Mouse (Mus musculus) erythroblast, embryonic 14.5 days (primary cell): ENCODE results near the gene Gm15294. TPM values are rescaled to one million over a fixed set of nuclear protein-coding genes. Genes with fewer than 3 reads are reported as not detected.

Experiments used
- H3K27me3 ChIP-seq: 2 replicates; pipeline ENCODE4 v1.6.1; 2012; ENCODE audit warnings: inconsistent platforms; ENCODE audit not compliant: control insufficient read depth
- H3K36me3 ChIP-seq: 2 replicates; pipeline ENCODE4 v1.6.1; 2012; ENCODE audit warnings: mild to moderate bottlenecking, inconsistent platforms; ENCODE audit not compliant: control insufficient read depth
- H3K4me1 ChIP-seq: 2 replicates; pipeline ENCODE4 v1.6.1; 2012; ENCODE audit warnings: inconsistent platforms; ENCODE audit not compliant: control insufficient read depth
- H3K4me3 ChIP-seq: replicated peaks from 2 replicates; pipeline ENCODE3; 2012; ENCODE audit warnings: moderate library complexity, mild to moderate bottlenecking, inconsistent platforms
- H3K9me3 ChIP-seq: 2 replicates; pipeline ENCODE4 v1.6.1; 2012; ENCODE audit warnings: low read length, inconsistent platforms, mixed read lengths; ENCODE audit not compliant: control insufficient read depth
- GATA1 ChIP-seq: IDR thresholded peaks from 2 replicates; pipeline ENCODE4 v1.6.1; 2012; ENCODE audit warnings: low read length, inconsistent platforms, mixed read lengths
- TAL1 ChIP-seq: IDR thresholded peaks from 3 replicates; pipeline ENCODE4 v1.6.1; 2012; ENCODE audit warnings: low read length, inconsistent platforms, mixed read lengths
- polyA plus RNA-seq: library from polyadenylated mRNA; stranded (reverse); fragments of >175 nt; gene quantifications from 2 replicates; pipeline ENCODE4 v1.2.3, GENCODE M21; 2012

Gm15294 gene
- not detected in 2 replicates for polyA plus RNA-seq

DNA sequence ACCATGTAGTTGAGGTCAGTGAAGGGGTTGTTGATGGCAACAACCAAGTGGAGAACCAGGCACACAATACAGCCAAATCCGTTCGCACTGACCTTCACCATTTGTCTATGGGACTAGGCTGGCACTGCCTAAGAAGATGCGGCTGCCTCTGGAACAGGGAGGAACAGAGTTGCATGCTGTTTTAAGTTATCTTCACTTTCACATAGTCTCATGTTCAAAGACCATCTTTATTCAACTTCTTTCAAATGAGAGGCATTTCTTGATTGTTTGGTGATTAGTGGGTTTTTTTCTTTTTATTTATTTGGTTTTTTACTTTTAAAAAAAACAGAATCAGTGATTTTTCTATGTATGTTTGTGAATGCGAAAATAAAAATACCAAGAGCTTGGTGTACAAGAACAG is at the start of gene Gm15294:
Gene Gm15294 (minus strand): TSS at position 101 of the 400 bp plus-strand sequence.
- H3K27me3 ChIP-seq: no peaks in the 10 kb centered on the region
- no peak for TF ChIP-seq TAL1
- H3K4me1 ChIP-seq: no peaks in the 10 kb centered on the region
- peaks cover 12% of the 10 kb centered on the region for H3K9me3 ChIP-seq
- H3K4me3 ChIP-seq: no peak within 1 kb of the TSS
- H3K36me3 ChIP-seq: no peaks in the 10 kb centered on the region

GRCm38 (mm10) chrX:141884336-141885048 is 9.5 kb upstream of the Gm15294 start:
- H3K36me3 ChIP-seq: no peaks in the 10 kb centered on the region
- H3K4me1 ChIP-seq: no peaks in the 10 kb centered on the region
- H3K9me3 ChIP-seq: no peaks in the 10 kb centered on the region
- TF ChIP-seq TAL1 (no peak), GATA1 (no peak)
- no peaks in the 10 kb centered on the region for H3K27me3 ChIP-seq
- H3K4me3 ChIP-seq: no peak overlapping the region

DNA sequence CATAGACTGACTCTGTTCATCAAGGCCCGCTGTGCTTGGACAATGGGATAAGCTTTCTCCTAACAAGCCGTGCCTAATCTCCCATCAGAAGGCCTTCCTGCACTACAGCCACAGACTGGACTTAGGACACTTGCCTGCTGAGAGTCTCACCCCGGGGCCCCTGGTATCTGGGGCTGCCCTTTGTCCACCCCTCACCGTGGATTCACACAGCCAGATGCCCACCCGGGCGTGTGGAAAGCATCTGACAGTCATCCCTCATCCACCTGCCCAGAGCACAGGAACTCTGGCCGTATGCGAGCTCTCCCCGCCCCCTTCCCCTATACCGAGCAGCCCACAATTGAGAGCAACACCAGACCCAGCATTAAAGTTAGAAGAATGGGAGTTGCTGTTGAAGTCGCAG is 1.0 kb downstream of the Gm15294 start:
- no peaks in the 10 kb centered on the region for H3K36me3 ChIP-seq
- H3K4me3 ChIP-seq: no peak overlapping the region
- no peaks in the 10 kb centered on the region for H3K4me1 ChIP-seq
- H3K9me3 ChIP-seq: peaks cover 12% of the 10 kb centered on the region
- TF ChIP-seq GATA1: no peak
- no peak for TF ChIP-seq TAL1
- no peaks in the 10 kb centered on the region for H3K27me3 ChIP-seq

DNA sequence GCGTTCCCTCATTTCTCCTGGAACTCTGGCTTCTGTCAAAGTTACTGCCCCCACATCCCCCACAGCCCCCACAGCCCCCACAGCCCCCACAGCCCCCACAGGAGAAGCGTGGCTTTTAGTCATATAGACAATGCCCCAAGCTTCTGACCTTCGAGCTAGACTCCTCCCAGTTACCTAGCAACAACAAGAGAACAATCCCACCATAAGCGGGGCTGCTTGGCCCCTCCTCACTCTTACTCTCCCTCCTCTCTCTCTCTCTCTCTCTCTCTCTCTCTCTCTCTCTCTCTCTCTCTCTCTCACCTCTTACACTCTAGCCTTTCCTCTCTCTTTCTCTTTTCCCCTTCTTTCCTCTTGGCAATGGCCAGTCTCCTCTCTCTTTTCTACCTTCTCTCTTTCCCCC is 1.4 kb downstream of the Gm15294 start:
- H3K4me3 ChIP-seq: no peak overlapping the region
- no peaks in the 10 kb centered on the region for H3K4me1 ChIP-seq

GRCm38 (mm10) chrX:141855684-141856396 is 19.2 kb downstream of the Gm15294 start:
- Histone ChIP-seq H3K36me3 (no peaks in the 10 kb centered on the region), H3K4me1 (no peaks in the 10 kb centered on the region), H3K27me3 (no peaks in the 10 kb centered on the region), H3K4me3 (no peak overlapping the region), H3K9me3 (no peaks in the 10 kb centered on the region)
- TF ChIP-seq TAL1 (no peak), GATA1 (no peak)

More for the DNA sequence above, 1.4 kb downstream of the Gm15294 start:
- no peaks in the 10 kb centered on the region for H3K27me3 ChIP-seq
- H3K9me3 ChIP-seq: peaks cover 12% of the 10 kb centered on the region
- H3K36me3 ChIP-seq: no peaks in the 10 kb centered on the region
- no peak for TF ChIP-seq TAL1
- TF ChIP-seq GATA1: no peak

Other genes with a start within 250 kb of the Gm15294 start
- gene Irs4, start 150.0 kb downstream of the Gm15294 start, polyA plus RNA-seq: not detected in 2 replicates